ENCODE assay signal across 8 mouse cellular contexts in the genomic region with DNA sequence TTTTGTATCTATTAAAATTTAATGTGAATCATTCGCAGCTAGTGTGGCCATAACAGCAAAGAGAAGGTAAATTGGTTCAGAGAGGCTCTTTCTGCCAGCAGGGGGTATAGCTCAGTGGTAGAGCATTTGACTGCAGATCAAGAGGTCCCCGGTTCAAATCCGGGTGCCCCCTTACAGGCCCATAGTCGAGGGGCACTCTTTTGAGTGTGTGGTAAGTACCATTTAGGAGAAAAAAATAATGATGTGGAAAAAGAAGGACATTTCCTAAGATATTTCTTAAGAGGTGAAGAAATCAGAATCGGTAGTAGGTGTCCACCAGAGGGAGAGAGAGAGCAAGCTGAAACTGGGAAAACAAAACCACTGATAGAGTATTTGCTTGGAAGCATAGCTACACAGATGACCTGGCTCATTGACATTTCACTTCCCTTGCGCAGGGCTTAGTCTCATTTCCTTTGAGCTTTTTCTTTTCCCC. TPM values are rescaled to one million over a fixed set of nuclear protein-coding genes. Genes with fewer than 3 reads are reported as not detected.
DNase-seq lines count a peak whose midpoint lies in the region; ATAC-seq lines count a peak whose summit lies in the region.

No protein-coding gene starts in this region.

- no peak overlapping the region for H3K4me2 ChIP-seq in lung, embryonic 15.5 days

- no peaks in the 10 kb centered on the region for H3K36me3 ChIP-seq in lung, embryonic 15.5 days

- peak; percentile 87 for DNase-seq in Muller cell, postnatal 12 days (ENCODE audit: inconsistent ontology term)
- DNase-seq in cerebellum, adult 11 months, result peak; percentile 71
- peak; percentile 69 to 88 for DNase-seq in frontal cortex, adult 2 months (ENCODE audit: extremely low spot score in 1 of 2, low spot score in 1 of 2)
- peak; percentile 71 for DNase-seq in layer of hippocampus, adult 9-10 months (ENCODE audit: low spot score)
- DNase-seq in retina, adult 2 months (ENCODE audit: low read depth, low spot score), result peak; percentile 28
- peak; percentile 81 for DNase-seq in thymus, postnatal 25 days

- H3K27ac ChIP-seq in lung, embryonic 15.5 days, result peak overlapping the region; percentile 13; the same call in 1 of the 2 replicates

- peak; percentile 87 to 95 for ATAC-seq in hematopoietic stem cell, adult 5-6 weeks (replicated peaks in 1 of 2; ENCODE audit: insufficient read depth in 1 of 2, low FRiP score in 2 of 2, low TSS enrichment in 1 of 2, low read depth in 1 of 2, poor library complexity in 2 of 2, severe bottlenecking in 2 of 2)
- ATAC-seq in lung, embryonic 15.5 days (ENCODE audit: borderline replicate concordance, extremely low read depth, low FRiP score, low TSS enrichment), result peak; percentile 75; the same call in 1 of the 2 replicates

- no peak overlapping the region for H3K9ac ChIP-seq in lung, embryonic 15.5 days

- no peaks in the 10 kb centered on the region for H3K27me3 ChIP-seq in lung, embryonic 15.5 days

- WGBS in lung, embryonic 15.5 days, result 8% methylated on average over 6 of the region's 6 CpGs

- H3K4me3 ChIP-seq in lung, embryonic 15.5 days, result no peak overlapping the region

- no peaks in the 10 kb centered on the region for H3K9me3 ChIP-seq in lung, embryonic 15.5 days

- H3K4me1 ChIP-seq in lung, embryonic 15.5 days, result no peaks in the 10 kb centered on the region

RNA-seq across cellular contexts. Expression of gene Zfp956, which starts 25.7 kb away (rescaled TPM):
- polyA plus RNA-seq in frontal cortex, adult 2 months (2012; rRNA removed), result 28.6 and 34.0 TPM in 2 replicates
- 7.3 and 10.7 TPM in 2 replicates for total RNA-seq in hematopoietic stem cell, adult 5-6 weeks (2017)
- 7.0 and 8.8 TPM in 2 replicates for polyA plus RNA-seq in lung, embryonic 15.5 days (2015; fragmentation: Nextera tagmentation; extraction: Ambion mirVana)

RNA-seq across cellular contexts. Expression of gene Zfp212, which starts 58.7 kb away (rescaled TPM):
- 10.5 and 12.9 TPM in 2 replicates for polyA plus RNA-seq in frontal cortex, adult 2 months (2012; rRNA removed)
- 12.7 and 14.3 TPM in 2 replicates for total RNA-seq in hematopoietic stem cell, adult 5-6 weeks (2017)
- polyA plus RNA-seq in lung, embryonic 15.5 days (2015; fragmentation: Nextera tagmentation; extraction: Ambion mirVana), result 18.0 and 18.6 TPM in 2 replicates

Comparison
In these comparisons a context has a peak if more than half of its experiments do, and no peak if none do; other contexts are left out.
1. DNase-seq: peak in every context shown above with its lines; median percentile 87 in Muller cell, postnatal 12 days; 81 in thymus, postnatal 25 days; 78 in frontal cortex, adult 2 months; 71 in cerebellum, adult 11 months; 71 in layer of hippocampus, adult 9-10 months; 28 in retina, adult 2 months.